Mouse (Mus musculus) 3T3-L1 (cell line): Measurements from ENCODE around the gene Rgs19.

Experiments used
- DNase-seq: peaks from one replicate; pipeline ENCODE4 v3.0.0-alpha.2; 2015; ENCODE audit warnings: low read depth, low spot score

Gene Rgs19

GRCm38 (mm10) chr2:181693339-181694280 is at the start of gene Rgs19:
TSS of gene Rgs19 (minus strand) at chr2:181693977.
- peak; percentile 74 for DNase-seq

GRCm38 (mm10) chr2:181730051-181730450 is 36.3 kb upstream of the Rgs19 start:
- DNase-seq, result no peak

GRCm38 (mm10) chr2:181727659-181728262 is 34.0 kb upstream of the Rgs19 start:
- no peak for DNase-seq

- DNase-seq, result peak; percentile 68
Observed at GRCm38 (mm10) chr2:181722213-181722612, 28.4 kb upstream of the Rgs19 start.

GRCm38 (mm10) chr2:181721200-181721599 is 27.4 kb upstream of the Rgs19 start:
- DNase-seq, result no peak

GRCm38 (mm10) chr2:181720061-181720460 is 26.3 kb upstream of the Rgs19 start:
- DNase-seq, result no peak

GRCm38 (mm10) chr2:181716991-181717390 is 23.2 kb upstream of the Rgs19 start:
- no peak for DNase-seq

- no peak for DNase-seq
Observed at GRCm38 (mm10) chr2:181715382-181715781, 21.6 kb upstream of the Rgs19 start.

GRCm38 (mm10) chr2:181714903-181715326 is 21.1 kb upstream of the Rgs19 start, which contains the start of gene Oprl1:
TSS of gene Oprl1 (plus strand) at chr2:181715016.
- no peak for DNase-seq

- DNase-seq, result no peak
Observed at GRCm38 (mm10) chr2:181713749-181714148, 20.0 kb upstream of the Rgs19 start.

- peak; percentile 58 for DNase-seq
Observed at GRCm38 (mm10) chr2:181706668-181707067, 12.9 kb upstream of the Rgs19 start.

- no peak for DNase-seq
Observed at GRCm38 (mm10) chr2:181698241-181698640, 4.5 kb upstream of the Rgs19 start, which contains the start of gene Lkaaear1. TSS of gene Lkaaear1 (minus strand) at chr2:181698442.

GRCm38 (mm10) chr2:181696801-181697420 is 3.1 kb upstream of the Rgs19 start:
- no peak for DNase-seq

GRCm38 (mm10) chr2:181695776-181696175 is 2.0 kb upstream of the Rgs19 start:
- no peak for DNase-seq

GRCm38 (mm10) chr2:181694581-181694980 is 804 bp upstream of the Rgs19 start:
- DNase-seq, result no peak

- no peak for DNase-seq
Observed at GRCm38 (mm10) chr2:181692304-181692703, 1.5 kb downstream of the Rgs19 start.

- no peak for DNase-seq
Observed at GRCm38 (mm10) chr2:181691571-181691970, 2.2 kb downstream of the Rgs19 start.

- DNase-seq, result no peak
Observed at GRCm38 (mm10) chr2:181691083-181691482, 2.7 kb downstream of the Rgs19 start.

GRCm38 (mm10) chr2:181689466-181690160 is 4.2 kb downstream of the Rgs19 start:
- no peak for DNase-seq

- DNase-seq, result no peak
Observed at GRCm38 (mm10) chr2:181687586-181687985, 6.2 kb downstream of the Rgs19 start.

GRCm38 (mm10) chr2:181685686-181686085 is 8.1 kb downstream of the Rgs19 start:
- no peak for DNase-seq

- DNase-seq, result no peak
Observed at GRCm38 (mm10) chr2:181684713-181685112, 9.1 kb downstream of the Rgs19 start.
